ENCODE assay signal across 8 mouse cellular contexts in the genomic region with DNA sequence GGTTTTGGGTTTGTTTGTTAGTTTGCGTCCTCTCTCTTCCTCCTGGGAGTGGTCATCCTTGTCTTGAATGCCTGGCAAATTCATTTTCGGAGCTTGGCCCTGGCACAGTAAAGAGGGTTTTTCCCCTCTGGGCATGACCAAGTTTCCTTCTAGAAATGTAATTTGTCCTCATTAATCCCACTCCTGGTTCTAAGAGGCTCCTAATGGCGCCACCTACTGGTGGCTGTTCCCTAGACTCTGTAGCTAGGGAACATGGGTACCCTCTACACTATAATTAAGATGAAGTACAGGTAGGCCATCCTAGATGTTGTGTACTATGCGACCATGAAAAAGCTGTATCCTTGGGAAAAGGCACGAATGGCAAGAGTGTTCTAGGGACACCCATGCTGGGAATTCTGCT. TPM values are rescaled to one million over a fixed set of nuclear protein-coding genes. Genes with fewer than 3 reads are reported as not detected.
DNase-seq lines count a peak whose midpoint lies in the region; ATAC-seq lines count a peak whose summit lies in the region.

No protein-coding gene starts in this region.

- H3K9me3 ChIP-seq in kidney, embryonic 14.5 days (ENCODE audit: control insufficient read depth, low read length) = no peaks in the 10 kb centered on the region

- ATAC-seq in kidney, embryonic 14.5 days (ENCODE audit: low FRiP score, low TSS enrichment) = no peak

- H3K9ac ChIP-seq in kidney, embryonic 14.5 days (ENCODE audit: low read depth, low read length) = no peak overlapping the region

- no peak overlapping the region for H3K4me2 ChIP-seq in kidney, embryonic 14.5 days (replicated peaks; ENCODE audit: low read depth, low read length)

- WGBS in kidney, embryonic 14.5 days = 37% methylated on average over 5 of the region's 5 CpGs

- no peak overlapping the region for H3K4me3 ChIP-seq in kidney, embryonic 14.5 days (ENCODE audit: low read length)

- H3K4me1 ChIP-seq in kidney, embryonic 14.5 days (ENCODE audit: control insufficient read depth, insufficient read depth, low read length) = peaks cover 4% of the 10 kb centered on the region

- H3K36me3 ChIP-seq in kidney, embryonic 14.5 days (ENCODE audit: control insufficient read depth, insufficient read depth, low read length) = no peaks in the 10 kb centered on the region

- H3K27ac ChIP-seq in kidney, embryonic 14.5 days (ENCODE audit: low read depth, low read length) = no peak overlapping the region

- peak; percentile 18 for DNase-seq in kidney, adult 11 months
- DNase-seq in urinary bladder, postnatal 14 days (ENCODE audit: low spot score) = peak; percentile 20
- DNase-seq in urinary bladder, adult 18-20 months (ENCODE audit: low spot score in 2 of 2) = no peak
- peak; percentile 84 for DNase-seq in cerebellum, adult 9-10 months
- DNase-seq in kidney, postnatal 4 days = peak; percentile 72 to 76
- no peak for DNase-seq in T-cell, adult 2 months (ENCODE audit: low spot score)
- no peak for DNase-seq in right cerebral cortex, postnatal 36 days (ENCODE audit: low spot score in 2 of 2)

- no peaks in the 10 kb centered on the region for H3K27me3 ChIP-seq in kidney, embryonic 14.5 days (ENCODE audit: control insufficient read depth, insufficient read depth, low read length)

RNA-seq across cellular contexts. Expression of gene Igsf9b, which starts 11.6 kb away (rescaled TPM):
- 1.9 and 2.2 TPM in 2 replicates for polyA plus RNA-seq in kidney, embryonic 14.5 days (2014; fragmentation: Nextera tagmentation; extraction: Ambion mirVana)

Comparison
In these comparisons a context has a peak if more than half of its experiments do, and no peak if none do; other contexts are left out.
1. DNase-seq: peak in kidney, adult 11 months (single experiment), urinary bladder, postnatal 14 days (single experiment), cerebellum, adult 9-10 months (single experiment) and kidney, postnatal 4 days (2 of 2); none in urinary bladder, adult 18-20 months (0 of 2), T-cell, adult 2 months (single experiment) and right cerebral cortex, postnatal 36 days (0 of 2).